Mouse (Mus musculus): ENCODE measurements around the gene Pcdh15. TPM values are rescaled to one million over a fixed set of nuclear protein-coding genes. Genes with fewer than 3 reads are reported as not detected.

Gene Pcdh15
- polyA plus RNA-seq, 1 experiment = not detected

GRCm38 (mm10) chr10:74220439-74220838 is 1121.3 kb downstream of the Pcdh15 start:
- H3K36me3 ChIP-seq (ENCODE audit: control insufficient read depth) = no peaks in the 10 kb centered on the region
- no peaks in the 10 kb centered on the region for H3K27me3 ChIP-seq (ENCODE audit: control insufficient read depth)
- no peaks in the 10 kb centered on the region for H3K4me1 ChIP-seq (ENCODE audit: control insufficient read depth)
- TF ChIP-seq GATA1 (IDR thresholded peaks at IDR 0.05; ENCODE audit: low read length) (no peak), TAL1 (IDR thresholded peaks at IDR 0.05; ENCODE audit: low read length) (no peak)
- no peaks in the 10 kb centered on the region for H3K9me3 ChIP-seq (ENCODE audit: control insufficient read depth, low read length)
- no peak overlapping the region for H3K4me3 ChIP-seq (replicated peaks)

- no peaks in the 10 kb centered on the region for H3K36me3 ChIP-seq (ENCODE audit: control insufficient read depth)
- TF ChIP-seq GATA1 (IDR thresholded peaks at IDR 0.05; ENCODE audit: low read length) (no peak), TAL1 (IDR thresholded peaks at IDR 0.05; ENCODE audit: low read length) (no peak)
- H3K9me3 ChIP-seq (ENCODE audit: control insufficient read depth, low read length) = peaks cover 7% of the 10 kb centered on the region
- H3K27me3 ChIP-seq (ENCODE audit: control insufficient read depth) = no peaks in the 10 kb centered on the region
- H3K4me1 ChIP-seq (ENCODE audit: control insufficient read depth) = no peaks in the 10 kb centered on the region
- H3K4me3 ChIP-seq (replicated peaks) = no peak overlapping the region
Measured at GRCm38 (mm10) chr10:74257716-74258446, 1158.7 kb downstream of the Pcdh15 start.

- Histone ChIP-seq H3K4me3 (replicated peaks) (no peak overlapping the region), H3K4me1 (ENCODE audit: control insufficient read depth) (no peaks in the 10 kb centered on the region), H3K9me3 (ENCODE audit: control insufficient read depth, low read length) (peaks cover 8% of the 10 kb centered on the region), H3K36me3 (ENCODE audit: control insufficient read depth) (no peaks in the 10 kb centered on the region), H3K27me3 (ENCODE audit: control insufficient read depth) (no peaks in the 10 kb centered on the region)
- no peak for TF ChIP-seq GATA1 (IDR thresholded peaks at IDR 0.05; ENCODE audit: low read length)
- TF ChIP-seq TAL1 (IDR thresholded peaks at IDR 0.05; ENCODE audit: low read length) = no peak
Measured at GRCm38 (mm10) chr10:74258639-74259038, 1159.5 kb downstream of the Pcdh15 start.

DNA sequence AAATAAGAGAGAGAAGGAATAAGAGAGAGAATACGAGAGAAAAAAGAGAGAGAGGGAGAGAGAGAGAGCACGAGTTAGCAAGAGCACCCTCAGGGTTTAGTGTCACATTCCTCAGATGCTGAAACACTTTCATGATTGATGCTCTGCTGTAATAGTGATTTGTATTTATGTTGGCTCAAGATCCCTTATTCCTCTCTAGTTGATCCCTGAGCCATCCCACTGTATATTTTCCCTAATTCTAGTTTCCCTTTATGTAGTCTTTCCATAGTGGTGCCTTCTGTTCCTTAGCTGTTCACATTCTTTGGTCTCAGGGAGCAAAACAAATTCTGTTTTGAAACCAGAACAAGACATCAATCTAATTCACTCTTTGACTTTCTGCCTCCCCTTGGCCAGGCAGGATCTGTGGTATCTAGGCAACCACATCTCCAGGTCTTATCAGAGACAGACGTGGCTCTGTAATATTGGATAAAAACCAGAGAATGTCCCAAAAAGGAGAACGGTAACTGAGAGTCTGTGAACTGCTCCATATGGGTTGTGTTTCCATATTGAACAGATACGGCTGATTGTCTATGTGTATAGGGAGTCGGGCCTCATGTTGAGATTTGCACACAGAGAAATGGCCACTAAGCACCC is 1170.6 kb downstream of the Pcdh15 start:
- Histone ChIP-seq H3K27me3 (ENCODE audit: control insufficient read depth) (no peaks in the 10 kb centered on the region), H3K4me3 (replicated peaks) (no peak overlapping the region), H3K36me3 (ENCODE audit: control insufficient read depth) (no peaks in the 10 kb centered on the region), H3K4me1 (ENCODE audit: control insufficient read depth) (no peaks in the 10 kb centered on the region), H3K9me3 (ENCODE audit: control insufficient read depth, low read length) (peaks cover 2% of the 10 kb centered on the region)
- TF ChIP-seq GATA1 (IDR thresholded peaks at IDR 0.05; ENCODE audit: low read length) = no peak
- no peak for TF ChIP-seq TAL1 (IDR thresholded peaks at IDR 0.05; ENCODE audit: low read length)

DNA sequence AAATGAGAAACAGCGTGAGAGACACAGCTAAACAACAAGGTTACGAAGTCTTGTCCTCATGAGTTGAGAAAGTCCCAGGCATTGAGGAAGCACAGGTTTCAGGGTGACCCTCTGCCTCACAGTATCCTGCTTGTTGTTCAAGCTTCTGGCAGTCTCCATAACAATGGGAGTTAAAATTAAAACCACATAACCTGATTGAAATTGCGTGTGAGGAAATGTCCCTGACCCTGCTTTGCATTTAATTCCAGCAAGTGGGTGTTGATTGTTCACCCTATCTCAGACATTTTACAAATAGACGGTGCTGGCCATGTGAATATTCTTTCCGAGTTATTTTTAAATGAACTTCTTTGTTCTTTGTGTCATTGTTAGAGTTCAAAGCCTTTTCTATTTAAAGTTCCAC is 1171.8 kb downstream of the Pcdh15 start:
- Histone ChIP-seq H3K4me1 (ENCODE audit: control insufficient read depth) (no peaks in the 10 kb centered on the region), H3K36me3 (ENCODE audit: control insufficient read depth) (no peaks in the 10 kb centered on the region), H3K4me3 (replicated peaks) (no peak overlapping the region), H3K9me3 (ENCODE audit: control insufficient read depth, low read length) (peaks cover 2% of the 10 kb centered on the region), H3K27me3 (ENCODE audit: control insufficient read depth) (no peaks in the 10 kb centered on the region)
- TF ChIP-seq TAL1 (IDR thresholded peaks at IDR 0.05; ENCODE audit: low read length) (no peak), GATA1 (IDR thresholded peaks at IDR 0.05; ENCODE audit: low read length) (no peak)

GRCm38 (mm10) chr10:74304120-74304519 is 1205.0 kb downstream of the Pcdh15 start:
- Histone ChIP-seq H3K4me1 (ENCODE audit: control insufficient read depth) (no peaks in the 10 kb centered on the region), H3K36me3 (ENCODE audit: control insufficient read depth) (no peaks in the 10 kb centered on the region), H3K27me3 (ENCODE audit: control insufficient read depth) (no peaks in the 10 kb centered on the region), H3K9me3 (ENCODE audit: control insufficient read depth, low read length) (peaks cover 2% of the 10 kb centered on the region), H3K4me3 (replicated peaks) (no peak overlapping the region)
- TF ChIP-seq TAL1 (IDR thresholded peaks at IDR 0.05; ENCODE audit: low read length) = no peak
- TF ChIP-seq GATA1 (IDR thresholded peaks at IDR 0.05; ENCODE audit: low read length) = no peak

GRCm38 (mm10) chr10:74305439-74306158 is 1206.5 kb downstream of the Pcdh15 start:
- TF ChIP-seq GATA1 (IDR thresholded peaks at IDR 0.05; ENCODE audit: low read length) (no peak), TAL1 (IDR thresholded peaks at IDR 0.05; ENCODE audit: low read length) (no peak)
- peaks cover 5% of the 10 kb centered on the region for H3K9me3 ChIP-seq (ENCODE audit: control insufficient read depth, low read length)
- H3K27me3 ChIP-seq (ENCODE audit: control insufficient read depth) = no peaks in the 10 kb centered on the region

DNA sequence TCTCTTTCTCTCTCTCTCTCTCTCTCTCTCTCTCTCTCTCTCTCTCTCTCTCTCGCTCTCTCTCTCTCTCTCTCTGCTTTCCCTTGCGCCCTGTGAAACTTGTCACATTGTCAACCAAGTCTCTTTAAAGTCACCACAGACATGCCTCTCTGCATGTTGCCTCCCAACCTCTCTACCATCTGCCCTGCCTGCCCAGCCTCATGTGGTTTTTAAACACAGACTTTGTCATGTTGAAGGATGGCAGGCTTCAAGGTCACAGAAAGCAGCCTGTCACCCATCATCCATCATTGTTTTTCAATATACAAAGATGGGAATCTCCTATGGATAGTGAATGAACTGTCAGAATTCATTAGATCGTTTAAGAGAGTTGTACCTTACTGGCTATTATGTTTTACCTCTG is 1207.9 kb downstream of the Pcdh15 start:
- Histone ChIP-seq H3K4me1 (ENCODE audit: control insufficient read depth) (no peaks in the 10 kb centered on the region), H3K9me3 (ENCODE audit: control insufficient read depth, low read length) (peaks cover 5% of the 10 kb centered on the region), H3K27me3 (ENCODE audit: control insufficient read depth) (no peaks in the 10 kb centered on the region), H3K4me3 (replicated peaks) (no peak overlapping the region), H3K36me3 (ENCODE audit: control insufficient read depth) (no peaks in the 10 kb centered on the region)
- no peak for TF ChIP-seq TAL1 (IDR thresholded peaks at IDR 0.05; ENCODE audit: low read length)
- TF ChIP-seq GATA1 (IDR thresholded peaks at IDR 0.05; ENCODE audit: low read length) = no peak

More at GRCm38 (mm10) chr10:74305439-74306158, 1206.5 kb downstream of the Pcdh15 start:
- no peaks in the 10 kb centered on the region for H3K36me3 ChIP-seq (ENCODE audit: control insufficient read depth)
- H3K4me3 ChIP-seq (replicated peaks) = no peak overlapping the region
- H3K4me1 ChIP-seq (ENCODE audit: control insufficient read depth) = no peaks in the 10 kb centered on the region

DNA sequence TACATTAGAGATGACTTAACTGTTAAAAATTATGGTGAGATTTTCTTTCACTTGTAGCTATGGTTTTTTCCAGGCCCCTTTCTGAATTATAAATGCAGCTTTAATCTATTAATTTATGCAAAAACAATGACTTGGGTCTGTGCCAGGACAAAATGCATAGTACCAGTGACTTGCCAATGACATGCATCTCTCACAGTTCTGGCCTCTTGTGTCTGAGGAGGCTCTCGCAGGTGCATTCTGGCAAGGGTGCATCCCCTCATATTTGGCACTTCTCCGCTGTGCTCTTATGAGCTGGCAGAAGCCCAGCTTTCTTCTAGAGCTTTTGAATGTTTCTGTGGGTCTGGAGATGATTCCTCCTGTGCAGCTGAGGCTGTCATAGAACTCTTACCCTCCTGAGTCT is 1216.9 kb downstream of the Pcdh15 start:
- H3K4me3 ChIP-seq (replicated peaks) = no peak overlapping the region
- no peaks in the 10 kb centered on the region for H3K4me1 ChIP-seq (ENCODE audit: control insufficient read depth)
- TF ChIP-seq GATA1 (IDR thresholded peaks at IDR 0.05; ENCODE audit: low read length) = no peak
- TF ChIP-seq TAL1 (IDR thresholded peaks at IDR 0.05; ENCODE audit: low read length) = no peak
- no peaks in the 10 kb centered on the region for H3K27me3 ChIP-seq (ENCODE audit: control insufficient read depth)
- H3K36me3 ChIP-seq (ENCODE audit: control insufficient read depth) = no peaks in the 10 kb centered on the region
- peaks cover 5% of the 10 kb centered on the region; the same call in 1 of the 2 replicates for H3K9me3 ChIP-seq (ENCODE audit: control insufficient read depth, low read length)
